Mouse (Mus musculus) MEL (cell line): ENCODE data around the gene Gm8909.
"Not testable (repeated sequence)": the region's sequence is repeated elsewhere in the genome, so short reads cannot be mapped to it uniquely, and the experiment has no call there.

ENCODE experiments used
- CTCF ChIP-seq, 3 experiments: IDR thresholded peaks in 2 of 3; conservative IDR thresholded peaks in 1 of 3; 2 replicates each; pipeline ENCODE4 v1.5.1; 2011 to 2012; ENCODE audit warnings: low read length in 3 of 3, low read depth in 2 of 3, mild to moderate bottlenecking in 2 of 3, improper control_type of control experiment in 1 of 3, inconsistent platforms in 1 of 3, mixed read lengths in 1 of 3, moderate library complexity in 1 of 3; ENCODE audit not compliant: control insufficient read depth in 1 of 3, insufficient read depth in 1 of 3, poor library complexity in 1 of 3, severe bottlenecking in 1 of 3
- ZNF384 ChIP-seq: IDR thresholded peaks from 2 replicates; pipeline ENCODE4 v1.6.1; 2012; ENCODE audit warnings: low read depth, mild to moderate bottlenecking, inconsistent platforms, low read length, improper control_type of control experiment

- TF ChIP-seq ZNF384; CTCF (IDR thresholded peaks at IDR 0.05 in 2 of 3, conservative IDR thresholded peaks at IDR 0.05 in 1 of 3; ENCODE audit: control insufficient read depth in 1 of 3, insufficient read depth in 1 of 3, low read depth in 2 of 3, low read length in 3 of 3, poor library complexity in 1 of 3, severe bottlenecking in 1 of 3): not testable (repeated sequence)
These were observed 1.4 kb downstream of the Gm8909 start for GRCm38 (mm10) chr17:36166901-36167300.
